ENCODE assay signal across 16 mouse cellular contexts in genomic region chr8:105509997-105510735, GRCm38 (mm10). TPM values are rescaled to one million over a fixed set of nuclear protein-coding genes. Genes with fewer than 3 reads are reported as not detected.
DNase-seq lines count a peak whose midpoint lies in the region; ATAC-seq lines count a peak whose summit lies in the region.
"Had no signal": no experiment of that assay in that cellular context is flagged by ENCODE, and none has a peak within 500 bp of the region (broad histone marks: within the 10 kb centered on the region; RNA-seq: fewer than 3 reads in every experiment).

No protein-coding gene starts in this region.

- H3K27me3 ChIP-seq in kidney, embryonic 14.5 days (ENCODE audit: control insufficient read depth, insufficient read depth, low read length): no peaks in the 10 kb centered on the region
- no peaks in the 10 kb centered on the region for H3K27me3 ChIP-seq in midbrain, embryonic 11.5 days (ENCODE audit: control insufficient read depth, insufficient read depth, low read length)
- H3K27me3 ChIP-seq in midbrain, embryonic 10.5 days (ENCODE audit: low read depth, poor library complexity, severe bottlenecking): peaks cover 14% of the 10 kb centered on the region
- H3K27me3 ChIP-seq in limb, embryonic 11.5 days (ENCODE audit: control insufficient read depth, insufficient read depth, low read length): no peaks in the 10 kb centered on the region
- H3K27me3 ChIP-seq in forebrain, embryonic 10.5 days (ENCODE audit: poor library complexity, severe bottlenecking): peaks cover 15% of the 10 kb centered on the region
- H3K27me3 ChIP-seq: neural tube, embryonic 12.5 days had no signal

- H3K4me2 ChIP-seq in kidney, embryonic 14.5 days (replicated peaks; ENCODE audit: low read depth, low read length): peak overlapping the region; percentile 21; the same call in 1 of the 2 replicates
- H3K4me2 ChIP-seq in midbrain, embryonic 11.5 days: no peak overlapping the region
- H3K4me2 ChIP-seq in limb, embryonic 11.5 days (ENCODE audit: low read depth, severe bottlenecking): peak overlapping the region; percentile 15; the same call in 1 of the 2 replicates
- H3K4me2 ChIP-seq: midbrain, embryonic 13.5 days; neural tube, embryonic 12.5 days had no signal

- ATAC-seq in kidney, embryonic 14.5 days (ENCODE audit: low FRiP score, low TSS enrichment): no peak
- no peak for ATAC-seq in midbrain, embryonic 11.5 days (ENCODE audit: low FRiP score)
- no peak for ATAC-seq in limb, embryonic 11.5 days (ENCODE audit: insufficient number of reproducible peaks, low FRiP score, low TSS enrichment, low read depth)
- no peak for ATAC-seq in granulocyte monocyte progenitor cell, adult 5-6 weeks (replicated peaks; ENCODE audit: poor library complexity, severe bottlenecking)
- ATAC-seq: midbrain, embryonic 13.5 days had no signal

- DNase-seq in kidney, adult 11 months: no peak
- peak; percentile 74 for DNase-seq in midbrain, embryonic 11.5 days (ENCODE audit: low spot score, missing footprints)
- no peak for DNase-seq in midbrain, embryonic 10.5 days (ENCODE audit: low spot score)
- DNase-seq in limb, embryonic 11.5 days (ENCODE audit: low spot score): peak; percentile 23
- no peak for DNase-seq in embryo, embryonic 9.5 days (ENCODE audit: extremely low spot score)
- DNase-seq in forebrain, embryonic 10.5 days (ENCODE audit: extremely low spot score, low spot score): no peak
- DNase-seq: cerebellum, adult 2 months; heart, adult 11 months; kidney, postnatal 14 days; layer of hippocampus, postnatal 36 days; thymus, adult 18-20 months had no signal

- WGBS in kidney, embryonic 14.5 days: 38% methylated on average over 12 of the region's 12 CpGs
- 61% methylated on average over 12 of the region's 12 CpGs for WGBS in midbrain, embryonic 11.5 days
- 57% methylated on average over 12 of the region's 12 CpGs for WGBS in midbrain, embryonic 10.5 days
- WGBS in limb, embryonic 11.5 days: 27% methylated on average over 12 of the region's 12 CpGs
- 59% methylated on average over 12 of the region's 12 CpGs for WGBS in forebrain, embryonic 10.5 days

- no peaks in the 10 kb centered on the region for H3K9me3 ChIP-seq in kidney, embryonic 14.5 days (ENCODE audit: control insufficient read depth, low read length)
- H3K9me3 ChIP-seq in midbrain, embryonic 11.5 days (ENCODE audit: control insufficient read depth, low read length): no peaks in the 10 kb centered on the region
- no peaks in the 10 kb centered on the region for H3K9me3 ChIP-seq in midbrain, embryonic 10.5 days (replicated peaks)
- no peaks in the 10 kb centered on the region for H3K9me3 ChIP-seq in limb, embryonic 11.5 days (ENCODE audit: control insufficient read depth, low read length)
- no peaks in the 10 kb centered on the region for H3K9me3 ChIP-seq in forebrain, embryonic 10.5 days
- H3K9me3 ChIP-seq: midbrain, embryonic 13.5 days; neural tube, embryonic 12.5 days had no signal

- no peak overlapping the region for H3K4me3 ChIP-seq in kidney, embryonic 14.5 days (ENCODE audit: low read length)
- H3K4me3 ChIP-seq in midbrain, embryonic 11.5 days (ENCODE audit: low read depth, low read length): no peak overlapping the region
- H3K4me3 ChIP-seq in midbrain, embryonic 10.5 days: no peak overlapping the region
- no peak overlapping the region for H3K4me3 ChIP-seq in limb, embryonic 11.5 days (ENCODE audit: low read depth, low read length)
- H3K4me3 ChIP-seq in forebrain, embryonic 10.5 days: no peak overlapping the region
- H3K4me3 ChIP-seq: midbrain, embryonic 13.5 days; neural tube, embryonic 12.5 days had no signal

- H3K9ac ChIP-seq in kidney, embryonic 14.5 days (ENCODE audit: low read depth, low read length): peak overlapping the region; percentile 31; the same call in 1 of the 2 replicates
- no peak overlapping the region for H3K9ac ChIP-seq in midbrain, embryonic 11.5 days (ENCODE audit: low read length)
- no peak overlapping the region for H3K9ac ChIP-seq in limb, embryonic 11.5 days (ENCODE audit: low read length)
- H3K9ac ChIP-seq: midbrain, embryonic 13.5 days; neural tube, embryonic 12.5 days had no signal

- peaks cover 21% of the 10 kb centered on the region for H3K4me1 ChIP-seq in kidney, embryonic 14.5 days (ENCODE audit: control insufficient read depth, insufficient read depth, low read length)
- peaks cover 2% of the 10 kb centered on the region; the same call in 1 of the 2 replicates for H3K4me1 ChIP-seq in midbrain, embryonic 11.5 days (ENCODE audit: control insufficient read depth, insufficient read depth, low read length)
- peaks cover 27% of the 10 kb centered on the region for H3K4me1 ChIP-seq in midbrain, embryonic 10.5 days
- H3K4me1 ChIP-seq in limb, embryonic 11.5 days (ENCODE audit: control insufficient read depth, insufficient read depth, low read length): peaks cover 30% of the 10 kb centered on the region
- peaks cover 31% of the 10 kb centered on the region for H3K4me1 ChIP-seq in forebrain, embryonic 10.5 days

- no peaks in the 10 kb centered on the region for H3K36me3 ChIP-seq in kidney, embryonic 14.5 days (ENCODE audit: control insufficient read depth, insufficient read depth, low read length)
- no peaks in the 10 kb centered on the region for H3K36me3 ChIP-seq in midbrain, embryonic 11.5 days (ENCODE audit: control insufficient read depth, insufficient read depth, low read length)
- H3K36me3 ChIP-seq in midbrain, embryonic 10.5 days: no peaks in the 10 kb centered on the region
- no peaks in the 10 kb centered on the region for H3K36me3 ChIP-seq in limb, embryonic 11.5 days (ENCODE audit: control insufficient read depth, insufficient read depth, low read length)
- no peaks in the 10 kb centered on the region for H3K36me3 ChIP-seq in forebrain, embryonic 10.5 days (replicated peaks)
- H3K36me3 ChIP-seq: midbrain, embryonic 13.5 days; neural tube, embryonic 12.5 days had no signal

- peak overlapping the region; percentile 38; the same call in 1 of the 2 replicates for H3K27ac ChIP-seq in kidney, embryonic 14.5 days (ENCODE audit: low read depth, low read length)
- no peak overlapping the region for H3K27ac ChIP-seq in midbrain, embryonic 11.5 days (ENCODE audit: low read depth, low read length)
- H3K27ac ChIP-seq in midbrain, embryonic 10.5 days (replicated peaks): no peak overlapping the region
- peak overlapping the region; percentile 58 for H3K27ac ChIP-seq in limb, embryonic 11.5 days (replicated peaks; ENCODE audit: low read depth, low read length)
- H3K27ac ChIP-seq in forebrain, embryonic 10.5 days: no peak overlapping the region
- H3K27ac ChIP-seq: midbrain, embryonic 13.5 days; neural tube, embryonic 12.5 days had no signal

RNA-seq across cellular contexts. Expression of gene Hsd11b2, which starts 8.4 kb away (rescaled TPM):
- 32.9 and 40.2 TPM in 2 replicates for polyA plus RNA-seq in kidney, embryonic 14.5 days (2014; fragmentation: Nextera tagmentation; extraction: Ambion mirVana)
- 19.8 and 24.3 TPM in 2 replicates for polyA plus RNA-seq in midbrain, embryonic 11.5 days (2014; fragmentation: Nextera tagmentation; extraction: Ambion mirVana)
- polyA plus RNA-seq in midbrain, embryonic 10.5 days (2016; fragmentation: Nextera tagmentation; extraction: Ambion mirVana): 28.8 and 30.2 TPM in 2 replicates
- polyA plus RNA-seq in limb, embryonic 11.5 days (2014; fragmentation: Nextera tagmentation; extraction: Ambion mirVana): 64.2 and 71.0 TPM in 2 replicates
- not detected in 2 replicates for total RNA-seq in granulocyte monocyte progenitor cell, adult 5-6 weeks (2014; fragmentation: Nextera tagmentation)
- total RNA-seq in granulocyte monocyte progenitor cell, adult 5-6 weeks (2017): not detected in 2 replicates
- polyA plus RNA-seq in forebrain, embryonic 10.5 days (2016; fragmentation: Nextera tagmentation; extraction: Ambion mirVana): 12.3 and 15.6 TPM in 2 replicates
- total RNA-seq: layer of hippocampus, postnatal 36 days; liver, adult 2 months had no signal

RNA-seq across cellular contexts. Expression of gene Zdhhc1, which starts 13.5 kb away (rescaled TPM):
- polyA plus RNA-seq in kidney, embryonic 14.5 days (2014; fragmentation: Nextera tagmentation; extraction: Ambion mirVana): 27.4 and 37.3 TPM in 2 replicates
- 14.5 and 19.0 TPM in 2 replicates for polyA plus RNA-seq in midbrain, embryonic 11.5 days (2014; fragmentation: Nextera tagmentation; extraction: Ambion mirVana)
- 18.6 and 24.0 TPM in 2 replicates for polyA plus RNA-seq in midbrain, embryonic 10.5 days (2016; fragmentation: Nextera tagmentation; extraction: Ambion mirVana)
- 19.6 and 24.0 TPM in 2 replicates for polyA plus RNA-seq in limb, embryonic 11.5 days (2014; fragmentation: Nextera tagmentation; extraction: Ambion mirVana)
- 1.8 and 10.4 TPM in 2 replicates for total RNA-seq in granulocyte monocyte progenitor cell, adult 5-6 weeks (2014; fragmentation: Nextera tagmentation)
- 3.6 and 4.6 TPM in 2 replicates for total RNA-seq in granulocyte monocyte progenitor cell, adult 5-6 weeks (2017)
- 12.9 and 18.5 TPM in 2 replicates for polyA plus RNA-seq in forebrain, embryonic 10.5 days (2016; fragmentation: Nextera tagmentation; extraction: Ambion mirVana)

RNA-seq across cellular contexts. Expression of gene Tppp3, which starts 38.8 kb away (rescaled TPM):
- 18.3 and 22.3 TPM in 2 replicates for polyA plus RNA-seq in kidney, embryonic 14.5 days (2014; fragmentation: Nextera tagmentation; extraction: Ambion mirVana)
- polyA plus RNA-seq in midbrain, embryonic 11.5 days (2014; fragmentation: Nextera tagmentation; extraction: Ambion mirVana): 106 and 107 TPM in 2 replicates
- polyA plus RNA-seq in midbrain, embryonic 10.5 days (2016; fragmentation: Nextera tagmentation; extraction: Ambion mirVana): 94.4 and 100.0 TPM in 2 replicates
- polyA plus RNA-seq in limb, embryonic 11.5 days (2014; fragmentation: Nextera tagmentation; extraction: Ambion mirVana): 15.0 and 17.8 TPM in 2 replicates
- total RNA-seq in granulocyte monocyte progenitor cell, adult 5-6 weeks (2014; fragmentation: Nextera tagmentation): not detected in 2 replicates
- not detected in 2 replicates for total RNA-seq in granulocyte monocyte progenitor cell, adult 5-6 weeks (2017)
- 23.3 and 23.9 TPM in 2 replicates for polyA plus RNA-seq in forebrain, embryonic 10.5 days (2016; fragmentation: Nextera tagmentation; extraction: Ambion mirVana)

RNA-seq across cellular contexts. Expression of gene Atp6v0d1, which starts 55.7 kb away (rescaled TPM):
- polyA plus RNA-seq in kidney, embryonic 14.5 days (2014; fragmentation: Nextera tagmentation; extraction: Ambion mirVana): 73.9 and 90.1 TPM in 2 replicates
- 121 and 129 TPM in 2 replicates for polyA plus RNA-seq in midbrain, embryonic 11.5 days (2014; fragmentation: Nextera tagmentation; extraction: Ambion mirVana)
- polyA plus RNA-seq in midbrain, embryonic 10.5 days (2016; fragmentation: Nextera tagmentation; extraction: Ambion mirVana): 85.4 and 101 TPM in 2 replicates
- polyA plus RNA-seq in limb, embryonic 11.5 days (2014; fragmentation: Nextera tagmentation; extraction: Ambion mirVana): 71.7 and 81.5 TPM in 2 replicates
- total RNA-seq in granulocyte monocyte progenitor cell, adult 5-6 weeks (2014; fragmentation: Nextera tagmentation): 112 and 132 TPM in 2 replicates
- total RNA-seq in granulocyte monocyte progenitor cell, adult 5-6 weeks (2017): 47.1 and 47.3 TPM in 2 replicates
- polyA plus RNA-seq in forebrain, embryonic 10.5 days (2016; fragmentation: Nextera tagmentation; extraction: Ambion mirVana): 65.3 and 73.4 TPM in 2 replicates

Comparison
In these comparisons a context has a peak if more than half of its experiments do, and no peak if none do; other contexts are left out.
1. DNase-seq: peak in midbrain, embryonic 11.5 days (single experiment) and limb, embryonic 11.5 days (single experiment); none in kidney, adult 11 months (single experiment), midbrain, embryonic 10.5 days (single experiment), embryo, embryonic 9.5 days (single experiment) and forebrain, embryonic 10.5 days (single experiment).
2. H3K27ac ChIP-seq: peak in kidney, embryonic 14.5 days (single experiment) and limb, embryonic 11.5 days (single experiment); none in midbrain, embryonic 11.5 days (single experiment), midbrain, embryonic 10.5 days (single experiment) and forebrain, embryonic 10.5 days (single experiment).